Mouse (Mus musculus): ENCODE results near the gene Epb41.

- TF ChIP-seq CTCF (IDR thresholded peaks at IDR 0.05) (no peak), POLR2A (IDR thresholded peaks at IDR 0.05; ENCODE audit: insufficient read depth, low read depth, low read length) (no peak), EP300 (IDR thresholded peaks at IDR 0.05; ENCODE audit: insufficient read depth, low read depth, low read length) (no peak)
These were observed 48.0 kb upstream of the Epb41 start for GRCm38 (mm10) chr4:132123166-132123565.

All from heart, adult 2 months (tissue).